Mouse (Mus musculus): Measurements from ENCODE around the gene Zfp28.

DNA sequence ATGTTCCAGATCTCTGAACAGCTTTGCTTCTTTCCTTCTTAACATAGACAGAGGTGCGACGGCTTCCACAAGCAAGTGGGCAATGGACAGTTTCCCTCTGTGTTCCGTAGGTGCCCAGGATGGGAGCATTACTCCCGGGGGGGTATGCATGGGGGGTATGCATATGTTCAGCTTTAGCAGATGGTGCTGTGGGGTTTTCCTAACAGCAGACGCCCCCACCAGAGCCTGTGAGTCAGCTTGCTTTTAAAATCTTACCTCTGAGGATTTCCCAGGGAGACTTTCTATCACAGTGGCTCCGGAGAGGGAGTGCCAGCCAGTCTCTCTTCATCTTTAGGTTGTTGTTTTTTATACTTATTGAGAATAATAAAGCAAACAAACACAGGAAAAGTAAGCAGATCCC is 36.8 kb downstream of the Zfp28 start:
- TF ChIP-seq MAFK (IDR thresholded peaks at IDR 0.05; ENCODE audit: insufficient read depth, low read depth, low read length) (no peak), ZC3H11A (IDR thresholded peaks at IDR 0.05; ENCODE audit: borderline replicate concordance, low read depth, low read length) (no peak), HCFC1 (IDR thresholded peaks at IDR 0.05; ENCODE audit: borderline replicate concordance, insufficient read depth, low read length) (no peak), ZNF384 (IDR thresholded peaks at IDR 0.05; ENCODE audit: low read depth, low read length) (no peak), CHD2 (IDR thresholded peaks at IDR 0.05; ENCODE audit: low read depth, low read length) (no peak)

All from ES-E14 (cell line).